Mouse (Mus musculus) testis, adult 2 months (tissue): ENCODE measurements around the gene Tspo. TPM values are rescaled to one million over a fixed set of nuclear protein-coding genes. Genes with fewer than 3 reads are reported as not detected.

Experiments
- H3K27ac ChIP-seq: fragments of 200-500 bp; 2 replicates; pipeline ENCODE4 v1.5.1; 2012; ENCODE audit warnings: low read depth, low read length; ENCODE audit not compliant: control insufficient read depth, insufficient read depth
- H3K27me3 ChIP-seq: fragments of 200-500 bp; 2 replicates; pipeline ENCODE4 v1.6.1; 2012; ENCODE audit warnings: mild to moderate bottlenecking, low read length, moderate library complexity; ENCODE audit not compliant: control insufficient read depth, insufficient read depth
- H3K36me3 ChIP-seq: fragments of 200-500 bp; 2 replicates; pipeline ENCODE4 v1.6.1; 2012; ENCODE audit warnings: mild to moderate bottlenecking, low read length; ENCODE audit not compliant: control insufficient read depth, insufficient read depth
- H3K4me1 ChIP-seq: fragments of 200-500 bp; 2 replicates; pipeline ENCODE4 v1.6.1; 2012; ENCODE audit warnings: low read length; ENCODE audit not compliant: control insufficient read depth, insufficient read depth
- H3K4me3 ChIP-seq: fragments of 200-500 bp; 2 replicates; pipeline ENCODE4 v1.5.1; 2012; ENCODE audit warnings: low read depth, mild to moderate bottlenecking, low read length, moderate library complexity, mixed read lengths; ENCODE audit not compliant: control insufficient read depth
- CTCF ChIP-seq: fragments of 200-500 bp; IDR thresholded peaks from 2 replicates; pipeline ENCODE4 v1.5.1; 2012; ENCODE audit warnings: low read depth, mild to moderate bottlenecking, inconsistent platforms, low read length, moderate library complexity; ENCODE audit not compliant: control insufficient read depth, insufficient read depth, insufficient replicate concordance
- POLR2A ChIP-seq: fragments of 200-500 bp; IDR thresholded peaks from 2 replicates; pipeline ENCODE4 v1.6.1; 2012; ENCODE audit warnings: low read depth, mild to moderate bottlenecking, inconsistent platforms, low read length, moderate library complexity; ENCODE audit not compliant: control insufficient read depth
- polyA plus RNA-seq: library from polyadenylated mRNA; depleted of rRNA; stranded (reverse); fragments of >200 nt; gene quantifications from 2 replicates; pipeline ENCODE4 v1.2.3, GENCODE M21; 2012

Gene Tspo
- polyA plus RNA-seq, 1 experiment = 19.5 TPM

DNA sequence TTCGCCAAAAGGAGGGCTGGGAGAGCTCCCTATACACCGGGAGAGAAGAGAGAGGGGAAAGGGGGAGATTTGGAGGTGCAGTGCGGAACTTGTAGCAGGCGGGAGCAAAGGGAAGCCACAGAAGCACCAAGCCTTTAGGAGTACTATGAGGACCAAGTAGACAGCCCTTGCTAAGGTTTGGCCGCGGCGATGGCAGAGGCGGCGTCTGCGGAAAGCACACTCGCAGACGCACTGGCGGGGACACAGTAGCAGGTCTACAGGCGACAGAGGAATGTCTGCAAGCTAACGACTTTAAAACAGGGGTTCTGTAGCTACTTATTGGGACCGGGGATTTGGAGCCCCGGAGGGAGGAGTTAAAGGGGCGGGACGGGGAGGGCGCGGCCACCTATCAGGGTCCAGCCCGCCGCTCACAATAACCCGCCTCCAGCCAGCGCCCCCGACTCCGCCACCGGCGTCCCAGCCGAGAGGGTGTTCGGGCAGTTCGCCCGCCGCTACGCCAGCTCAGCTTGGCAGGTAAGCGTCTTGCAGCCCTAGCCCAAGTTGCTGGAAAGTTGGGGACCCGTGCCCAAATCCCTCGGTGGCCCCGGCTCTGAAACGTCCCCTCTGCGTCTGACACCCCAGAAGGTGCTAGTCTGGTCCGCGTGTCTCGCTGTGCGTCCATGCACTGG, 36.8 kb upstream of the Tspo start, which contains the start of gene Bik:
TSS of gene Bik (plus strand) at position 439 of the 668 bp plus-strand sequence.
- Histone ChIP-seq H3K4me3 (peak within 1 kb of the TSS; percentile 84), H3K4me1 (peaks cover 10% of the 10 kb centered on the region), H3K27ac (peak within 1 kb of the TSS; percentile 23; the same call in 1 of the 2 replicates), H3K36me3 (no peaks in the 10 kb centered on the region), H3K27me3 (no peaks in the 10 kb centered on the region)
- TF ChIP-seq POLR2A = 0 out of 2 replicates have a peak, but pooled peaks have one; percentile 33
- TF ChIP-seq CTCF = no peak

DNA sequence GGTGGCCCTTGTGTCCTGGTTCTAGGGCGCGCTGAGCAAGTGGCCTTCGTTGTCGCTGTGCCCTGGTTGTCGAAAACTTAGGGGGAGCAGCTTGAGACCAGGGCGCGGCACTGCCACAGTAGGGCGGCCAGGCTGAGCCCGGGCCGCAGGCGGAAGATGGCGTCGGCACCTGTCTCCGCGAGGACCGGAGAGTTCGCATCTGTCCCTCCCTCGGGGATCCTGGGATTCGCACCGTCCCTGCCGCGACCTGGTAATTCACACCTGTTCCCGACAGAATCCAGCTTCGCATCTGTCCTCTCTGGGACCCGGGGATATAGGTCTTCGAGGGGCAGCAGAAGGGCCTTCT, 36.3 kb upstream of the Tspo start:
- no peaks in the 10 kb centered on the region for H3K27me3 ChIP-seq
- peaks cover 10% of the 10 kb centered on the region for H3K4me1 ChIP-seq
- peak overlapping the region; percentile 84 for H3K4me3 ChIP-seq
- no peaks in the 10 kb centered on the region for H3K36me3 ChIP-seq
- TF ChIP-seq CTCF (no peak), POLR2A (no peak)
- H3K27ac ChIP-seq = peak overlapping the region; percentile 23; the same call in 1 of the 2 replicates

DNA sequence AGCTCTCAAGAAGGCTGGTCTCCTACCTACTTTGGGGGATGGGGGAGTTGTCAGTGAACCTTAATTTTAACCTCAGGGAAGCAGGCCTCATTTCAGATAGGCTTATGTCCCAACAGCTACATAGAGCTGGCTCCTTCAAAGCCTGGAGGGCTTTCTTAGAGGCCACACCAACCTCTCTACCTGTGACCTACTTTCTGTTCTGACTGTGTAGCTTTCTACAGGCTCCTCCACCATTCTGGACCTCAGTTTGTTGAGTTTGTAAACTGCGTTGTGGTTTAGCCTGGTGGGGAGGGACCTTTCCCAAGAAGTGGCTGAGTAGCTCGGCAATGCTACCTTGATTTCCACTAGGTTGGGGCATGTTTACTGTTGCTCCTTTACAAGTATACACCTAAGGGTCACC, 35.6 kb upstream of the Tspo start:
- Histone ChIP-seq H3K4me1 (peaks cover 10% of the 10 kb centered on the region), H3K27me3 (no peaks in the 10 kb centered on the region), H3K4me3 (no peak overlapping the region; the same call in 1 of the 2 replicates), H3K36me3 (no peaks in the 10 kb centered on the region), H3K27ac (no peak overlapping the region)
- TF ChIP-seq CTCF (no peak), POLR2A (no peak)

- Histone ChIP-seq H3K27me3 (no peaks in the 10 kb centered on the region), H3K36me3 (no peaks in the 10 kb centered on the region), H3K4me3 (no peak overlapping the region), H3K4me1 (peaks cover 8% of the 10 kb centered on the region), H3K27ac (no peak overlapping the region)
- TF ChIP-seq POLR2A = no peak
- no peak for TF ChIP-seq CTCF
Measured at GRCm38 (mm10) chr15:83528892-83529291, 34.5 kb upstream of the Tspo start.

DNA sequence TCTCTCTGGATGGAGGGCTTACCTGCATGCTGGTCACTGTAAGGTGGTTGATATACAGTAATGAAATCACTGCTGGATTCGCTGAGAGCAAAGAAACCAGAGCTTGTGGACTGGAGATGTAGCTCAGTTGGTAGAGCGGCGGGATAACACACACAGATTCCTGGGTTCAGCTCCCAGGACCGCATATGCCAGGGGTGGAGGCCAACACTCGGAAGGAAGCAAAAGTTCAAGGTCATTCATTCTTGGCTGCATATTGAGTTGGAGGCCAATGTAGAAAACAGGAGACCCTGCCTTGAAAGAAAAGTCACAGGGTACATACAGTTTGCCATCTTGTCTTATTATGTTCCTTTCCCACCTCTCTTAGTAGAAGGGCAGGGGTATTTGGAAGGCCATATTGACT, 33.6 kb upstream of the Tspo start:
- H3K36me3 ChIP-seq = no peaks in the 10 kb centered on the region
- H3K4me3 ChIP-seq = no peak overlapping the region
- no peaks in the 10 kb centered on the region for H3K27me3 ChIP-seq
- no peak overlapping the region for H3K27ac ChIP-seq
- TF ChIP-seq POLR2A (no peak), CTCF (no peak)
- peaks cover 8% of the 10 kb centered on the region for H3K4me1 ChIP-seq

DNA sequence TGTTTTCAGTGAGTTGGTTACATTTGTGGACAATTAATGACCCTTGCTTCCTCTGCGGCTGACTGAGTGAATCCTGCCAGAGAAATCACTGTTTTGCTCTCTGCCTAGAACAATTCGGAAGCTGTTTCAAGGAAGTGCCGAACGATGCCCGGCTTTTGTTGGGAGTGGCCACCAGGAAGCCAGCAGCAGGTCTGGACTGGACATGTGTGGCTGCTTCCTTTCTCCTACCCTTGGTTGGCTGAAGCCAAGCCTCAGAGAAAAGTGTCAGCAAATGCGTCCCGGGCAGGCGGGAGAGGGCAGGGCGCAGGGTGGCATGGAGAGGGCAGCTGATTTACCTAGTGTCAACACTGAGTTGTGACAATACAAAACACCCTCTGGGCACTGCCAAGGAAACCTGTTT, 33.2 kb upstream of the Tspo start:
- peaks cover 8% of the 10 kb centered on the region for H3K4me1 ChIP-seq
- H3K36me3 ChIP-seq = no peaks in the 10 kb centered on the region
- TF ChIP-seq CTCF (no peak), POLR2A (no peak)
- H3K27ac ChIP-seq = no peak overlapping the region
- H3K27me3 ChIP-seq = no peaks in the 10 kb centered on the region
- H3K4me3 ChIP-seq = no peak overlapping the region

DNA sequence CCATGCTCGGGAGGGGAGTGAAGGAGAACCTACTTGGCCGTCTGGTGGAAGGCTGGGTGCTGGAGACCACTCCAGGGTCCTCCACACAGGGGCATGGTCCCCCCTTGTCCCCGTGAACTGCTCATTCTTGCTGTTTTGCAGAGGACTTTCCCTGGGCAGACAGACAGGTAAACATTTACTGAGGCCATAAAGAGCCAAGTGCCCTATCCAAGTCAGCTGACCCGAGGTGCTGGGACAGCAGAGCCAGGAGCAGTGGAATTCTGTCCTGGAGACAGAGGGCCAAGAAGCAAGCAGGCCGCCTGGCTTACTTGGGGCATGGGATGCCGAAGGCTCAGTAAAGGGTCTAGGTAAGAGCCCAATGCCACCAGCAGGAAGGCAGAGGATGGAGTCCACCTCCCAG, 32.7 kb upstream of the Tspo start:
- Histone ChIP-seq H3K27me3 (no peaks in the 10 kb centered on the region), H3K27ac (no peak overlapping the region), H3K36me3 (no peaks in the 10 kb centered on the region), H3K4me1 (peaks cover 8% of the 10 kb centered on the region), H3K4me3 (no peak overlapping the region)
- TF ChIP-seq POLR2A = no peak
- TF ChIP-seq CTCF = no peak
